In the genomic region with DNA sequence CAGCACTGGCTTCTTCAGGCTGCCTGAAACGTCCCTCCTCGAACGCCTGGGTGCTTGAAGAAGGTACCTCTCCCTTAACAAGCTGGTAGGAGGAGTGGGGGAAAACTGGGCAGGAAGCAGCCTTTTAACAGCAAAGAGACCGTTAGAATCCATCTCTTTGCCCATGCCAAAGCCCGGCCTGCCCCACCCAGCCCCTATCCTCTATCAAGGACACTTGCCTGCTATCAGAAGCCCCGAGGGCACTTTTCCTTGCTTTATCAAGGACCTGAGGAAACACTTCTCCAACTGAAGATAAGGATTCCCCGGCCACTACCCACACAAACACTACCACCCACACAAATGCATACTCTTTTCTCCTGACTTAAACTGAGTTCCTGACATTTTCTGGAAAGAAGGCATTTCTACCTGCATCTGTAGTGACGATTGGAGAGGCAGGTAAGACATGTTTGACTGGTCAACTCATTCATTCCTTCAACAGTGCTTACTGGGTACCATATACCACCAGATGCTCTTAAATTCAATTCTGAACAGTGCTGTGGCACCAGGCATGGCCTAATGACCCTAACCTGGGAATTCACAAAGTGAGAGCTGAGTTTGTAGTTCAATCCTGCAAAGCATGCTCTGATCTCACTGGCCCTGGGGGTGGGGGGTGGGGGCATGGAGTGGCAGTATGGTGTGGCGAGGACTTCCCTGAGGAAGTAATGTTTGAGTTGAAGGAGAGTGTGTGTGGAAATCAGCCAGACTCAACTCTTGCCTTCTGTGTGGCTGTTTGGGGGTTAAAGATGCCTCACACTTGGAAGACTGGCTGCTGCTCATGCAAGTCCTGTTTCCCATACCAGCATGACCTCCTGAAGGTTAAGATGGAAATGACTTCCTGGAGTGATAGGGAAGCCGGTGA, we compare ENCODE assay signal across 8 mouse cellular contexts. TPM values are rescaled to one million over a fixed set of nuclear protein-coding genes. Genes with fewer than 3 reads are reported as not detected.
DNase-seq lines count a peak whose midpoint lies in the region; ATAC-seq and TF ChIP-seq lines count a peak whose summit lies in the region.

Gene Lmo2 (plus strand): TSS at position 338 of the 898 bp plus-strand sequence.

- TF ChIP-seq CTCF in heart, adult 2 months (IDR thresholded peaks at IDR 0.05) = no peak
- no peak for TF ChIP-seq CTCF in brain, embryonic 14.5 days (IDR thresholded peaks at IDR 0.05; ENCODE audit: borderline replicate concordance, extremely low read depth, insufficient read depth, insufficient read length)

- H3K79me2 ChIP-seq in heart, adult 2 months (replicated peaks; ENCODE audit: control insufficient read depth, insufficient read depth, low read length) = no peaks in the 10 kb centered on the region

- no peak for TF ChIP-seq EP300 in heart, adult 2 months (IDR thresholded peaks at IDR 0.05; ENCODE audit: insufficient read depth, low read depth, low read length)

- H3K27ac ChIP-seq in heart, adult 2 months = no peak within 1 kb of the TSS
- no peak within 1 kb of the TSS for H3K27ac ChIP-seq in heart, embryonic 14.5 days (replicated peaks in 1 of 2; ENCODE audit: control insufficient read depth in 1 of 2, insufficient read depth in 1 of 2, low read depth in 2 of 2, low read length in 2 of 2)

- intact Hi-C loops in heart, adult 2 months (cut with DNase I) = no loop called here
- intact Hi-C loops in left cerebral cortex, postnatal 36 days (cut with DNase I) = no loop called here

- no peak within 1 kb of the TSS for H3K9ac ChIP-seq in heart, adult 2 months (ENCODE audit: low read depth, low read length)
- no peak within 1 kb of the TSS for H3K9ac ChIP-seq in heart, embryonic 14.5 days (ENCODE audit: low read length)

- 0 out of 2 replicates have a peak, but pooled peaks cover 1% of the 10 kb centered on the region for H3K4me1 ChIP-seq in heart, adult 2 months (ENCODE audit: control insufficient read depth, insufficient read depth, low read length)
- H3K4me1 ChIP-seq in heart, embryonic 14.5 days (ENCODE audit: control insufficient read depth in 2 of 2, insufficient read depth in 2 of 2, low read length in 2 of 2) = no peaks in the 10 kb centered on the region

- no peaks in the 10 kb centered on the region for H3K36me3 ChIP-seq in heart, adult 2 months (ENCODE audit: control insufficient read depth, insufficient read depth, low read length)
- no peaks in the 10 kb centered on the region for H3K36me3 ChIP-seq in heart, embryonic 14.5 days (ENCODE audit: control insufficient read depth, insufficient read depth, low read length)

- no peaks in the 10 kb centered on the region for H3K9me3 ChIP-seq in heart, embryonic 14.5 days (ENCODE audit: control insufficient read depth, low read length)

- no peak for DNase-seq in heart, adult 2 months
- DNase-seq in heart, adult 11 months = no peak
- DNase-seq in brain, embryonic 14.5 days (ENCODE audit: low read depth) = no peak
- no peak for DNase-seq in left cerebral cortex, postnatal 36 days (ENCODE audit: low spot score in 2 of 2)
- no peak for DNase-seq in right cerebral cortex, adult 2 months (ENCODE audit: low spot score in 2 of 2)
- no peak for DNase-seq in MN1 (ENCODE audit: low spot score)

- no peak for TF ChIP-seq POLR2A in heart, adult 2 months (IDR thresholded peaks at IDR 0.05; ENCODE audit: insufficient read depth, low read depth, low read length)
- no peak for TF ChIP-seq POLR2A in brain, embryonic 14.5 days (IDR thresholded peaks at IDR 0.05; ENCODE audit: borderline replicate concordance, extremely low read depth, insufficient read depth, insufficient read length, poor library complexity, severe bottlenecking)

- ATAC-seq in heart, embryonic 14.5 days (ENCODE audit: insufficient number of reproducible peaks, insufficient read depth, low FRiP score, low read depth) = no peak
- ATAC-seq in monocyte, adult 5-6 weeks (replicated peaks; ENCODE audit: insufficient number of reproducible peaks, low FRiP score, low TSS enrichment, poor library complexity, severe bottlenecking) = no peak

- H3K27me3 ChIP-seq in heart, adult 2 months (ENCODE audit: control insufficient read depth, insufficient read depth, low read length) = no peaks in the 10 kb centered on the region
- H3K27me3 ChIP-seq in heart, embryonic 14.5 days (ENCODE audit: control insufficient read depth, insufficient read depth, low read length) = no peaks in the 10 kb centered on the region; the same call in 1 of the 2 replicates

- H3K4me2 ChIP-seq in heart, embryonic 14.5 days (ENCODE audit: low read length) = no peak within 1 kb of the TSS

- WGBS in heart, adult 2 months = 44% methylated on average over 10 of the region's 10 CpGs
- WGBS in heart, embryonic 14.5 days = 32% methylated on average over 10 of the region's 10 CpGs

- H3K4me3 ChIP-seq in heart, adult 2 months = no peak within 1 kb of the TSS
- H3K4me3 ChIP-seq in heart, embryonic 14.5 days (ENCODE audit: control insufficient read depth in 1 of 2, insufficient read depth in 1 of 2, low read depth in 1 of 2, low read length in 2 of 2) = no peak within 1 kb of the TSS

RNA-seq across cellular contexts. Expression of gene Lmo2, which starts in this region (rescaled TPM):
- 10 to 100 TPM; 19.8 to 25.3 TPM for total RNA-seq in heart, adult 2 months (2021)
- polyA plus RNA-seq in heart, adult 2 months (2012; rRNA removed) = 17.7 and 19.5 TPM in 2 replicates
- polyA plus RNA-seq in brain, embryonic 14.5 days (2012; rRNA removed) = 35.6 and 38.3 TPM in 2 replicates
- polyA plus RNA-seq in heart, embryonic 14.5 days (2014; fragmentation: Nextera tagmentation; extraction: Ambion mirVana) = 21.9 and 23.7 TPM in 2 replicates
- total RNA-seq in left cerebral cortex, postnatal 36 days (2021) = 10 to 100 TPM; 15.5 to 17.7 TPM
- 50.1 to 71.8 TPM (median 67.7 TPM) in 3 replicates for total RNA-seq in monocyte, adult 5-6 weeks (2017)
